Mouse (Mus musculus) cerebellum, adult 9-11 months (tissue): ENCODE data around the gene Adcy6.

ENCODE experiments used
- DNase-seq: peaks from one replicate; pipeline ENCODE4 v3.0.0; 2022

The Adcy6 gene

GRCm38 (mm10) chr15:98555881-98556280, 54.0 kb downstream of the Adcy6 start:
- no peak for DNase-seq

GRCm38 (mm10) chr15:98552758-98553157, 57.1 kb downstream of the Adcy6 start:
- no peak for DNase-seq

- DNase-seq = no peak
Observed at GRCm38 (mm10) chr15:98546843-98547242, 63.0 kb downstream of the Adcy6 start.

GRCm38 (mm10) chr15:98545151-98545550, 64.7 kb downstream of the Adcy6 start:
- DNase-seq = no peak

- no peak for DNase-seq
Observed at GRCm38 (mm10) chr15:98543341-98543740, 66.5 kb downstream of the Adcy6 start.

GRCm38 (mm10) chr15:98541064-98541463, 68.8 kb downstream of the Adcy6 start:
- no peak for DNase-seq
